Mouse (Mus musculus): Measurements from ENCODE around the gene Pcnt. TPM values are rescaled to one million over a fixed set of nuclear protein-coding genes. Genes with fewer than 3 reads are reported as not detected.
A peak's percentile ranks its signal among the peaks of the same experiment; 100 is the strongest.

Pcnt gene
- polyA plus RNA-seq, 1 experiment from 2014 or later: 13.1 TPM

DNA sequence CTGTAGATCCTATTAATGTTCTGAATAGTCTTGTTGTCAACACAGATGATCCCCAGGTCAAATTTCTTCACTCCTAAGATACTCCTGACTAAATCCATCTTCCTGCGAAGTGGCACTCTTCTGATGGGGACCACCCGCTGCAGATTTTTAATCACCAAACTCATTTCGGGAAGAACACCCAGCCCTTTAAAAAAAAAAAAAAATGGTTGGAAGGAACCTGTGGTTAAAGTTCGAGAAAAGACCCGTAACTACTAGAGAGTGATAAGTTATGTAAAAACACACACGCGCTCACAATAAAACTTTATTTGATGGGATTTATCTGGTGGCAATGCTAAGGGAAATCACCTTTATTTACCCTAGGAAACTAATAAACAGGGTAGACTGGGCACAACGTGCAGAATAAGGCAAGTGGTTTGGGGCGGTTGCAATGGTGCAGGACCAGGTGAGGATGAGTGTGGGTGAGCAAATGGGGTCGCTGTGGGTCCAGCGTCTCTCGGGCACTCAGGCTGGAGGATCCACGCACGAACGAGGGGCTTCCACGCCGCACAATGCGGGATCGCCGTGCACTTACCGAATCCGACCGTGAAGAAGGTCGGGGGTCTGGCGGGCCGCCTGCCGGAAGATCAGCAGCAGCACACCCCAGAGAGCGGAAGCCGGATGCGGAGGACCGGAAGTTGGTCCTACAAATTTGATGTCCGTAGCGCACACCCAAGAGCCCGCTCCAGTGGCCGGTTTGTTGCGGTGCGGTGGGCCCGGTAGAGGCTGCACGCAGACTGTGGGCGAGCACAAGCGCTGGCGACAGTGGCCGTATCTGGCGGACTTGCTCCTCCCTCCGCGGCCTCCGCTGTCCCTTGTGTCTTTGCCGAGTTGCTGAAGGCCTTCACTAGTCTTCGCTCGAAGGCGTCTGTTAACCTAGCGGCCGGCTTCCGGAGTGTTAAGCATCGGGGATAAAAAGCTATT is 25.9 kb upstream of the Pcnt start, which contains the start of the genes Mcm3ap and Ybey:
Gene Mcm3ap (plus strand): TSS at position 725 of the 960 bp plus-strand sequence.
Gene Ybey (minus strand): TSS at position 912 of the 960 bp plus-strand sequence.
- Histone ChIP-seq H3K27ac (replicated peaks in 1 of 2; ENCODE audit: control insufficient read depth in 1 of 2, insufficient read depth in 1 of 2, low read depth in 2 of 2, low read length in 2 of 2) (peak within 1 kb of the TSS; percentile 80 to 85), H3K4me3 (ENCODE audit: control insufficient read depth in 1 of 2, insufficient read depth in 1 of 2, low read depth in 1 of 2, low read length in 2 of 2) (peak within 1 kb of the TSS; percentile 84 to 98), H3K4me2 (ENCODE audit: low read length) (peak within 1 kb of the TSS; percentile 76), H3K27me3 (ENCODE audit: control insufficient read depth, insufficient read depth, low read length) (no peaks in the 10 kb centered on the region), H3K36me3 (ENCODE audit: control insufficient read depth, insufficient read depth, low read length) (peaks cover 35% of the 10 kb centered on the region), H3K4me1 (ENCODE audit: control insufficient read depth in 2 of 2, insufficient read depth in 2 of 2, low read length in 2 of 2) (no peaks in the 10 kb centered on the region), H3K9ac (ENCODE audit: low read length) (peak within 1 kb of the TSS; percentile 94), H3K9me3 (ENCODE audit: control insufficient read depth, low read length) (no peaks in the 10 kb centered on the region)
- 1% methylated on average over 55 of the region's 55 CpGs for WGBS
- ATAC-seq (ENCODE audit: insufficient number of reproducible peaks, insufficient read depth, low FRiP score, low read depth): peak; percentile 81

DNA sequence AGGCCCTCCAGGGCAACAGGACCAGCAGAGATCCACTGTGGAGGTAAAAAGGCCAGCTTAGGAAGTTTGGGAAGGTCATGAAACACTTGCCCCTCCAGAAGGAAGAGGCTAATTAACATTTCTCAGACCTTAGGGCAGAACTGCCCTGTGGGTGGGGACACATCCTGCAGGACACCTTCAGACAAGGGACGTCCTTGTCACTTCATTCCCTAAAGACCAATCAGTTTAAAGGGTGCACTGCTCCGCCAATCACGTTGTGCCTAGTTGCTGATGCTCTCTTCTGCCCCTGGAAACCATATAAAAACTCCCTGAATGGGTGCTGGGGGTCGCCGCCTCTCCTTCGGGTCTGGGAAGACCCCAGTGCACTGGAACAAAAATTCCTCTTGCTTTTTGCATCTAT is 20.1 kb upstream of the Pcnt start:
- Histone ChIP-seq H3K4me2 (ENCODE audit: low read length) (no peak overlapping the region), H3K9ac (ENCODE audit: low read length) (no peak overlapping the region), H3K27me3 (ENCODE audit: control insufficient read depth, insufficient read depth, low read length) (no peaks in the 10 kb centered on the region), H3K27ac (replicated peaks in 1 of 2; ENCODE audit: control insufficient read depth in 1 of 2, insufficient read depth in 1 of 2, low read depth in 2 of 2, low read length in 2 of 2) (no peak overlapping the region), H3K4me3 (ENCODE audit: control insufficient read depth in 1 of 2, insufficient read depth in 1 of 2, low read depth in 1 of 2, low read length in 2 of 2) (no peak overlapping the region), H3K9me3 (ENCODE audit: control insufficient read depth, low read length) (0 out of 2 replicates have a peak, but pooled peaks cover 5% of the 10 kb centered on the region), H3K36me3 (ENCODE audit: control insufficient read depth, insufficient read depth, low read length) (0 out of 2 replicates have a peak, but pooled peaks cover 7% of the 10 kb centered on the region), H3K4me1 (ENCODE audit: control insufficient read depth in 2 of 2, insufficient read depth in 2 of 2, low read length in 2 of 2) (no peaks in the 10 kb centered on the region)
- WGBS: 88% methylated on average over 6 of the region's 6 CpGs
- no peak for ATAC-seq (ENCODE audit: insufficient number of reproducible peaks, insufficient read depth, low FRiP score, low read depth)

DNA sequence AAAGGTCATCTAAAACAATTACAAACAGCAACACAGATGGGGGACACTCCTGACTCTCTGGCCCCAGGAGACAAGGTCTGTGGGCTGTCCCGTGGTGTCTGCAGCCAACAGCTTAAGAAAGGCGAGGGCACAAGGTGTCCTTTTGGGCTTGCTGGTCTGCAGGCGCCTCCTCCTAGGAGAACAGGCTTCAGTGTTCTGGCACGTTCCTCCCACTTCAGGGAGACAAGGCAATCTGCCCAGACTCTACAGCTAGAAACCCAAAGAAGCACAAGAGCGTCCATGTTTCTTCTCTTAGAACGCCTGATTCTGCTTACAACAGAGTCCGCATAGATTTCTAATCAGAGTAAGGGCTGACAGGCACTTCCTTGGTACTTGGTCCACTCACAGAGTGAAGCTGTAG is 19.7 kb upstream of the Pcnt start:
- H3K4me1 ChIP-seq (ENCODE audit: control insufficient read depth in 2 of 2, insufficient read depth in 2 of 2, low read length in 2 of 2): no peaks in the 10 kb centered on the region
- WGBS: 81% methylated on average over 7 of the region's 7 CpGs

DNA sequence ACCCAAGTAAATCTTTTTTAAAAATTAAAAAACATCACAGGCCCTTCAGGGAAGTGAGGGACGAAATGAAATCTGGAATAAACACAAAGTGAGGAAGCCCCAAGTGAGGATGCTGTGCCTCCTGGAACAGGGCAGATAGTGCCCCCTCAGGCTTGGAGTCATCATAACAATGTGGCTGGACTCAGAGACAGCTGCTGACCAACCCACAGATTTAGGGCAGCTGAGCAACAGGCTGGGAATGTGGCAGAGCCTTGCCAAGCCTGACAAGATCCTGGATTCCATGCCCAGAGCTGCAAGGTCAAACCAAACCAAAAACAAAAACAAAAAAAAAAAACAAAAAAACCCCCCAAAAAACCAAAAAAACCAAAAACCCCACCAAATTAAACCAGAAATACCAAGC is 18.7 kb upstream of the Pcnt start:
- Histone ChIP-seq H3K4me1 (ENCODE audit: control insufficient read depth in 2 of 2, insufficient read depth in 2 of 2, low read length in 2 of 2) (no peaks in the 10 kb centered on the region), H3K27me3 (ENCODE audit: control insufficient read depth, insufficient read depth, low read length) (no peaks in the 10 kb centered on the region), H3K9me3 (ENCODE audit: control insufficient read depth, low read length) (0 out of 2 replicates have a peak, but pooled peaks cover 5% of the 10 kb centered on the region), H3K4me2 (ENCODE audit: low read length) (no peak overlapping the region), H3K27ac (replicated peaks in 1 of 2; ENCODE audit: control insufficient read depth in 1 of 2, insufficient read depth in 1 of 2, low read depth in 2 of 2, low read length in 2 of 2) (no peak overlapping the region), H3K9ac (ENCODE audit: low read length) (no peak overlapping the region), H3K36me3 (ENCODE audit: control insufficient read depth, insufficient read depth, low read length) (0 out of 2 replicates have a peak, but pooled peaks cover 7% of the 10 kb centered on the region), H3K4me3 (ENCODE audit: control insufficient read depth in 1 of 2, insufficient read depth in 1 of 2, low read depth in 1 of 2, low read length in 2 of 2) (no peak overlapping the region)
- WGBS: 76% methylated on average over 1 of the region's 1 CpGs
- ATAC-seq (ENCODE audit: insufficient number of reproducible peaks, insufficient read depth, low FRiP score, low read depth): no peak

More for the DNA sequence above, 19.7 kb upstream of the Pcnt start:
- H3K27me3 ChIP-seq (ENCODE audit: control insufficient read depth, insufficient read depth, low read length): no peaks in the 10 kb centered on the region
- H3K36me3 ChIP-seq (ENCODE audit: control insufficient read depth, insufficient read depth, low read length): 0 out of 2 replicates have a peak, but pooled peaks cover 7% of the 10 kb centered on the region
- H3K4me2 ChIP-seq (ENCODE audit: low read length): no peak overlapping the region
- no peak overlapping the region for H3K9ac ChIP-seq (ENCODE audit: low read length)
- no peak overlapping the region for H3K27ac ChIP-seq (replicated peaks in 1 of 2; ENCODE audit: control insufficient read depth in 1 of 2, insufficient read depth in 1 of 2, low read depth in 2 of 2, low read length in 2 of 2)
- 0 out of 2 replicates have a peak, but pooled peaks cover 5% of the 10 kb centered on the region for H3K9me3 ChIP-seq (ENCODE audit: control insufficient read depth, low read length)
- H3K4me3 ChIP-seq (ENCODE audit: control insufficient read depth in 1 of 2, insufficient read depth in 1 of 2, low read depth in 1 of 2, low read length in 2 of 2): no peak overlapping the region
- ATAC-seq (ENCODE audit: insufficient number of reproducible peaks, insufficient read depth, low FRiP score, low read depth): no peak

DNA sequence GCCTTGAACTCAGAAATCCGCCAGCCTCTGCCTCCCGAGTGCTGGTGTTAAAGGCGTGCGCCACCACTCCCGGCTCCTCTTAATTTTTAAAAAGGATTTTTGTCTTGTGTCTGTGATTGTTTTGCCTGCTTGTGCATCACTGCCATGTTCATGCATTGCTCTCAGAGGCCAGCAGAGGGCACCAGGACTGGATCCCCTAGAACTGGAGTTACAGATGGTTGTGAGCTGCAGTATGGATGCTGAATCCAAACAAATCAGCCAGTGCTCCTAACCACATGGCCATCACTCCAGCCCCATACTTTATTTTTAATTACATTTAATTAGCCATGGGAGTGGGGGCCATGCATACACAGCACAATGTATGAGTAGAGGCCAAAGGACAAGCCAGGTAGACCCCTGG is 12.7 kb upstream of the Pcnt start:
- 43% methylated on average over 5 of the region's 5 CpGs for WGBS
- Histone ChIP-seq H3K27ac (replicated peaks in 1 of 2; ENCODE audit: control insufficient read depth in 1 of 2, insufficient read depth in 1 of 2, low read depth in 2 of 2, low read length in 2 of 2) (no peak overlapping the region), H3K9ac (ENCODE audit: low read length) (no peak overlapping the region), H3K4me1 (ENCODE audit: control insufficient read depth in 2 of 2, insufficient read depth in 2 of 2, low read length in 2 of 2) (no peaks in the 10 kb centered on the region), H3K4me2 (ENCODE audit: low read length) (no peak overlapping the region), H3K9me3 (ENCODE audit: control insufficient read depth, low read length) (0 out of 2 replicates have a peak, but pooled peaks cover 4% of the 10 kb centered on the region), H3K4me3 (ENCODE audit: control insufficient read depth in 1 of 2, insufficient read depth in 1 of 2, low read depth in 1 of 2, low read length in 2 of 2) (no peak overlapping the region), H3K27me3 (ENCODE audit: control insufficient read depth, insufficient read depth, low read length) (no peaks in the 10 kb centered on the region), H3K36me3 (ENCODE audit: control insufficient read depth, insufficient read depth, low read length) (no peaks in the 10 kb centered on the region)
- no peak for ATAC-seq (ENCODE audit: insufficient number of reproducible peaks, insufficient read depth, low FRiP score, low read depth)

DNA sequence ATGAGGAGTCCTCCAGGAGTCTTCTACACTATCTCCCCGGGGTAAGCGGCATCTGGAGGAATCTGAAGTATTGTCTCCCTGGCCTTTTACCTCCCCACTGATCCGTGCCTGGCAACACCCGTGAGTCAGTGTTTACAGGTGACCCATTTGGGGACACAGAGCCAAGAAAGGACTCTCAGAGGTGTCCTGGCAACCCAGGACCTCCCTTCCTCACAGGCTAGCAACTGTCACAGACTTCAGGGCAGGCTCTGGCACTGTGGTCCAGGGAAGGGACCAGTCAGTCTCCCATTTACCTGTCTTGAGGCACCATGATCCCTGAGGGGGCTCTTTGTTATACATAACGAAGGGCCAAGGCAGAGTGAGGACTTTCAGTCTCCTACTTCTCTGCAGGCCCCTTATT is 6.3 kb upstream of the Pcnt start, which contains the start of gene 2610028H24Rik:
Gene 2610028H24Rik (plus strand): TSS at position 231 of the 400 bp plus-strand sequence.
- no peak for ATAC-seq (ENCODE audit: insufficient number of reproducible peaks, insufficient read depth, low FRiP score, low read depth)
- 58% methylated on average over 5 of the region's 5 CpGs for WGBS
- no peak within 1 kb of the TSS for H3K4me2 ChIP-seq (ENCODE audit: low read length)

DNA sequence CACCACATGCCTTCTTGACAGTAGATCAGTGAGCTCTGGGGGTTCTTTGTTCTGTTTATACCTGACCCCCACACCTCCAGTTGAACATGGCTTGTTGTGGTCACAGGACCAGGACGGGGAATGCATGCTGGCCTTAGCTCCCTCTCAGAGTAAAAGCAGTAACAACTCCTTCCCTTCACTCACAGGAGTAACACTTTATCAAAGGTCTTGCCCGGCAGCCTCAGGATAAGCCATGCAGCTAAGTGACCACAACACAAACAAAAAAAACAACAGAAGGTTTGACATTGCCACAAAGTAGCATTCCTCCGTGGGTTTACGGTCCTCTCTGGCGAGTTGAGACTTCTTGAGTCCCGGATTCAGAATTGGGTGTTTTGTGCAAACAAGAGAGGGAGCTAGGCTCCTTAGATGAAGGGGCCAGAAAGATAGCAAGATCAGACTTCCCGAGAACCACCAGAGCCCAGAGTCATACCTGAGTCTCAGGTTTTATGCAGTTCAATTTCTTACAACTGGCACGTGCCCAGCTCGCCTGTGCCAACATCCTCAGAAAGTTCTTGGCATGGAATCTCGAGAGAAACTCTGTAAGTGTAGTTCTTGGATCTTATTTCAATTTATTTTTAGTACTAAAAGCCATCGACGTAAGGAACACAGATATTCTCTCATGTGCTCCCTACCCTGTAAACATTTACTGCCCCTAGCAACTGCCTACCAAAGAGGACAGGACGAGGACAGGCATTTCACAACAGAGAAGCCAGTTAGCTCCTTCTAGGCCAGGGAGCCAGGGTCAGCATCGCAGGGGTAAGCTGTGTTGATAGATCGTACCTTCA is 5.0 kb upstream of the Pcnt start:
- Histone ChIP-seq H3K27ac (replicated peaks in 1 of 2; ENCODE audit: control insufficient read depth in 1 of 2, insufficient read depth in 1 of 2, low read depth in 2 of 2, low read length in 2 of 2) (peak overlapping the region; percentile 26 to 32; a peak in 2 of 4 replicates), H3K4me3 (ENCODE audit: control insufficient read depth in 1 of 2, insufficient read depth in 1 of 2, low read depth in 1 of 2, low read length in 2 of 2) (no peak overlapping the region), H3K9ac (ENCODE audit: low read length) (no peak overlapping the region), H3K9me3 (ENCODE audit: control insufficient read depth, low read length) (no peaks in the 10 kb centered on the region), H3K4me2 (ENCODE audit: low read length) (no peak overlapping the region), H3K27me3 (ENCODE audit: control insufficient read depth, insufficient read depth, low read length) (no peaks in the 10 kb centered on the region), H3K4me1 (ENCODE audit: control insufficient read depth in 2 of 2, insufficient read depth in 2 of 2, low read length in 2 of 2) (peaks cover 4 to 7% of the 10 kb centered on the region in 2 experiments; a peak in 3 of 4 replicates), H3K36me3 (ENCODE audit: control insufficient read depth, insufficient read depth, low read length) (no peaks in the 10 kb centered on the region)
- WGBS: 60% methylated on average over 15 of the region's 15 CpGs
- ATAC-seq (ENCODE audit: insufficient number of reproducible peaks, insufficient read depth, low FRiP score, low read depth): no peak

More for the DNA sequence above, 6.3 kb upstream of the Pcnt start, which contains the start of gene 2610028H24Rik:
- H3K9me3 ChIP-seq (ENCODE audit: control insufficient read depth, low read length): no peaks in the 10 kb centered on the region
- no peak within 1 kb of the TSS for H3K9ac ChIP-seq (ENCODE audit: low read length)
- H3K4me3 ChIP-seq (ENCODE audit: control insufficient read depth in 1 of 2, insufficient read depth in 1 of 2, low read depth in 1 of 2, low read length in 2 of 2): no peak within 1 kb of the TSS
- no peaks in the 10 kb centered on the region for H3K27me3 ChIP-seq (ENCODE audit: control insufficient read depth, insufficient read depth, low read length)
- no peaks in the 10 kb centered on the region for H3K36me3 ChIP-seq (ENCODE audit: control insufficient read depth, insufficient read depth, low read length)
- peaks cover 0 to 4% of the 10 kb centered on the region in 2 experiments; a peak in 1 of 4 replicates for H3K4me1 ChIP-seq (ENCODE audit: control insufficient read depth in 2 of 2, insufficient read depth in 2 of 2, low read length in 2 of 2)
- peak within 1 kb of the TSS; percentile 26 to 32; a peak in 2 of 4 replicates for H3K27ac ChIP-seq (replicated peaks in 1 of 2; ENCODE audit: control insufficient read depth in 1 of 2, insufficient read depth in 1 of 2, low read depth in 2 of 2, low read length in 2 of 2)
